Comparison of ENCODE assay signal across 8 mouse cellular contexts in the genomic region with DNA sequence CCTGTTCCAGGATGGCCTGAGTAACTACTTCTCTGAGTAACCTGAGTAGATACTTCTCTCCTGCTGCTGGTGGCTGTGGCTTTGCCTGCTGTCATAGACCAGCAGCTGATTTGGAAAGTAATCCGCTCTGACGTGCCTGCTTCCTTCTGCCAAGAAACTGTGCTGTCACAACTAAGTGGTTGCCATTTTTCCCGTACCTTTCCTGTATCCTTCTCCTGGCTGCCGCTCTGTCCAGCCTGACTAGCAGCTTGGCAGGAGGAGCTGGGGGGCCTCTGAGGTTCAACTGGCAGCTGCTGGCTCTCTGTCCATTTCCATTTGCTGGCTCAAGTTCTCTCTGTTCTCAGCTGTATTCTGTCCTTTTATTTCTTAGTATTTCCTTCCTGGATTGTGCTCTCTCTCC.
DNase-seq lines count a peak whose midpoint lies in the region; ATAC-seq and TF ChIP-seq lines count a peak whose summit lies in the region.

No protein-coding gene starts in this region.

- H3K4me2 ChIP-seq in kidney, embryonic 16.5 days (replicated peaks; ENCODE audit: low read depth, low read length), result no peak overlapping the region

- H3K27me3 ChIP-seq in kidney, adult 2 months (replicated peaks; ENCODE audit: control insufficient read depth, insufficient read depth, low read length), result no peaks in the 10 kb centered on the region
- no peaks in the 10 kb centered on the region for H3K27me3 ChIP-seq in kidney, embryonic 16.5 days (ENCODE audit: insufficient read depth, low read length)
- H3K27me3 ChIP-seq in embryonic facial prominence, embryonic 10.5 days (replicated peaks; ENCODE audit: low read depth, poor library complexity, severe bottlenecking), result no peaks in the 10 kb centered on the region

- ATAC-seq in kidney, embryonic 16.5 days (ENCODE audit: low FRiP score, low TSS enrichment), result no peak

- no peaks in the 10 kb centered on the region for H3K9me3 ChIP-seq in kidney, embryonic 16.5 days (ENCODE audit: low read length)
- H3K9me3 ChIP-seq in embryonic facial prominence, embryonic 10.5 days, result no peaks in the 10 kb centered on the region

- no peak overlapping the region for H3K4me3 ChIP-seq in kidney, adult 2 months (ENCODE audit: insufficient read depth, low read depth, low read length)
- no peak overlapping the region for H3K4me3 ChIP-seq in kidney, embryonic 16.5 days (ENCODE audit: low read length)
- H3K4me3 ChIP-seq in embryonic facial prominence, embryonic 10.5 days, result no peak overlapping the region

- no peak overlapping the region for H3K9ac ChIP-seq in kidney, embryonic 16.5 days (replicated peaks; ENCODE audit: low read length)

- peaks cover 6% of the 10 kb centered on the region for H3K36me3 ChIP-seq in kidney, adult 2 months (ENCODE audit: control insufficient read depth, insufficient read depth, low read length)
- peaks cover 24% of the 10 kb centered on the region for H3K36me3 ChIP-seq in kidney, embryonic 16.5 days (ENCODE audit: insufficient read depth, low read length)
- H3K36me3 ChIP-seq in embryonic facial prominence, embryonic 10.5 days (replicated peaks), result peaks cover 30% of the 10 kb centered on the region

- no peak for TF ChIP-seq CTCF in kidney, adult 2 months (conservative IDR thresholded peaks at IDR 0.05; ENCODE audit: insufficient read depth, insufficient read length, low read depth, low read length)
- TF ChIP-seq CTCF in brain, embryonic 14.5 days (IDR thresholded peaks at IDR 0.05; ENCODE audit: borderline replicate concordance, extremely low read depth, insufficient read depth, insufficient read length), result no peak

- peak; percentile 51 for DNase-seq in kidney, adult 2 months
- peak; percentile 85 for DNase-seq in brain, embryonic 14.5 days (ENCODE audit: low read depth)
- peak; percentile 48 for DNase-seq in embryonic facial prominence, embryonic 10.5 days (ENCODE audit: low spot score)
- peak; percentile 85 to 88 for DNase-seq in heart, postnatal 10 days
- DNase-seq in lung, postnatal 14 days, result peak; percentile 42
- no peak for DNase-seq in thymus, postnatal 25 days
- no peak for DNase-seq in thymus, postnatal 14 days

- H3K27ac ChIP-seq in kidney, adult 2 months (ENCODE audit: insufficient read depth, low read depth, low read length), result peak overlapping the region; percentile 13
- H3K27ac ChIP-seq in kidney, embryonic 16.5 days (ENCODE audit: low read length), result no peak overlapping the region
- H3K27ac ChIP-seq in embryonic facial prominence, embryonic 10.5 days (replicated peaks), result no peak overlapping the region

- TF ChIP-seq POLR2A in kidney, adult 2 months (IDR thresholded peaks at IDR 0.05; ENCODE audit: low read depth, low read length), result no peak
- no peak for TF ChIP-seq POLR2A in brain, embryonic 14.5 days (IDR thresholded peaks at IDR 0.05; ENCODE audit: borderline replicate concordance, extremely low read depth, insufficient read depth, insufficient read length, poor library complexity, severe bottlenecking)

- WGBS in kidney, adult 2 months, result 71% methylated on average over 4 of the region's 4 CpGs
- 75% methylated on average over 4 of the region's 4 CpGs for WGBS in kidney, embryonic 16.5 days
- WGBS in embryonic facial prominence, embryonic 10.5 days, result 67% methylated on average over 4 of the region's 4 CpGs

- intact Hi-C loops in heart, postnatal 10 days (cut with DNase I), result loop anchor here (5.0 kb wide), 2 partner anchors 46 to 114 kb away; a partner anchor contains a TSS

- no peaks in the 10 kb centered on the region for H3K4me1 ChIP-seq in kidney, adult 2 months (ENCODE audit: control insufficient read depth, insufficient read depth, low read length)
- no peaks in the 10 kb centered on the region for H3K4me1 ChIP-seq in kidney, embryonic 16.5 days (ENCODE audit: insufficient read depth, low read length)
- peaks cover 15% of the 10 kb centered on the region for H3K4me1 ChIP-seq in embryonic facial prominence, embryonic 10.5 days

Comparison
In these comparisons a context has a peak if more than half of its experiments do, and no peak if none do; other contexts are left out.
1. DNase-seq: peak in kidney, adult 2 months (single experiment), brain, embryonic 14.5 days (single experiment), embryonic facial prominence, embryonic 10.5 days (single experiment), heart, postnatal 10 days (2 of 2) and lung, postnatal 14 days (single experiment); none in thymus, postnatal 25 days (single experiment) and thymus, postnatal 14 days (single experiment).